Mouse (Mus musculus) cerebellum, postnatal 10 days (tissue): Measurements from ENCODE around the gene Colgalt1.

Experiments
- DNase-seq, 2 experiments: peaks; one replicate each; pipeline ENCODE4 v3.0.0; 2021; ENCODE audit warnings: mixed read lengths in 2 of 2

Gene Colgalt1

DNA sequence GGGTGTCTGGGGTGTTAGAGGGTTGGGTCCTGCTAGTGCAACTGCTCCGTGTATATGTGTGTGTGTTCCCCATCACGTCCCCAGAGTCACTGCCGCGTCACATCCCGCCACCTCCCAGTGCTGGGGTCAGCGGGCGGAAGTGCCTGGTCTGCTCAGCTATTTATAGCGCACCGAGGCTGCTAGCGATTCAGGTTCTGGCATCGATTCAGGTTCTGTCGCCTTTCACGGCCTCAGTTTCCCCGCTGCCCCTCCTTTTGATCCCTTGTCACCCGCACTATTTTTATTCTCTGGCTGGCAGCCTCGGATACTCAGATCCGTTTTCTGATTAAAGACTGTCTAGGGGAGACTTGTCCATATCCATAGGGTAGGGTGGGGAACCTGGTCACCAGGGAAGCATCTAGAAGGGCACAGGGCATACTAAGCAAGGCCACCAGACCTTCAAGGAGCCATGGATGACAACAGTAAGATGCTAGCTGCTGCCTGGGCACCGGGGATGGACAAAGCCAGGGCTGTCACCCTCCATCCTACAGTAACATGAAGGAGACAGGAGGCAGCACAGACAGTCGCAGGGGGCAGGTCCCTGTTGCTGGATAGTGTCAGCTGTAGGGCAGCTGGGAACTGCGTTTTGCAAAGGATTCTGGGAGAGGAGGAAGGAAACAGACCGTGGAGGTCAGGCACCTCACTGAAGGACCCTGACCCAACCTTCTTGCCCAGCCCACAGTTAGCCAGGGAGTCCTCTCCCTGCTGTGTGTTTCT is 57.6 kb downstream of the Colgalt1 start:
- DNase-seq, result peak; percentile 60 to 68

DNA sequence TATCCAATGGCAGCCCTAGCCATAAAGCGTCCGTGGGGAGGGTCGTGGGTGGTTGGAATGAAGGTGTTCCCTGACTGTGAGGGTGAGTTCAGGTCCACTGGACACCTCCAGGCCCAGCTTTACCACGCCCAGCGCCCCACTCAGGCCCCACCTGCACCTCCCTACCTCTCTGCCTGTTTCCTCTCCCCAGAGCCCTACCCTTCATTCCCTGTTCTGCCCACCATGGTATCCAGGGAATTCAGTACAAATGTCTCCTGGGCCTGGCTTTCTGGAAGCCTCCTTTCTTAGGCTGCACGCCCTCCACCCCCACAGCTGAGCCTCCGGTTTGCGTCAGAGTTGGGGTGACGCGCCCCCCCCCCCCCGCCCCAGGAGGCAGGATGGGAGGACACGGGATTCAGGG is 59.4 kb downstream of the Colgalt1 start:
- peak in 1 of 2 experiments; percentile 54 for DNase-seq

DNA sequence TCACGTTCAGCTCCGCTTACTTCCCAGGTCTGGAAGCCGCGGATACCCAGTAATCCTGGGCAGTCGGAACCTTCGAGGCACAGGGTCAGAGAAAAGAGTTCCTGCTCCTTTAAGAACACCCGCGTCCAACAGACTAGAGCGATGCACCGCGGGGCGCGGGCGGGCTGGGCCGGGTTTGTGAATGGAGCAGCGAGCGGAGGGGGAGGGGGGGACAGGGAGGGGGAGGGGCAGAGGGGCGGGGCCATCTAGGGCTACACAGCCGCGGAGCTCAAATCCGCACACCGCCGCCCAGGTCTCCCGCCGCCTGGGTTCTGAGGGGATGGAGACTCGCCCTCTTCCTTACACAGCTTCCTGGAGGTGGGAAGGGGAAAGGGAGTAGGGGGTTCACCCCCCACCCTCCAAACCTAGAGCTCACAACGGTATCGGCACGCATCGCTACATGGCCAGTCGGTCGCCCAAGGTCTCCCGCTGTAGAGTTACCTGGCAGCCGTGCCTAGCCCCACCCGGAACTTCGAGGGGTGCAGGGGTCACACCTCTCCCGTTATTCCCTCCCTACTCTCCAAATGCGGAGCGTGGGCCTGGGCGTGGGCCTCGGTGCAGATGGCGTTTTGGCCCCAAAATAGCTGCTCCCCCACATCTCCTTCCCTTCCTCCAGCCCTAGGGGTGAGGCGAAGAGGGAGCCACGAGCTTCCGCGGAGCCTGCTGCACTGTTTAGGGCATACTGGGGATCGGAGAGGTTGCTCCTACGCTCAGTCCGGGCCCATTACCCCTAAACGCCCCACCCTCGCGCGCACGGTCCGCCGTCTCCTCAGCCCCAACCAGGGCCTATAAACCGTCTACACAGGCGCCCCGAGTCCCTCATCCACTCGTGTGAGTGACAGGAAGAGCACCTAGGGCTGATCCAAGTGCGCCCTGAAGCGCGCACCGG is 60.1 kb downstream of the Colgalt1 start:
- peak; percentile 94 to 95 for DNase-seq

DNA sequence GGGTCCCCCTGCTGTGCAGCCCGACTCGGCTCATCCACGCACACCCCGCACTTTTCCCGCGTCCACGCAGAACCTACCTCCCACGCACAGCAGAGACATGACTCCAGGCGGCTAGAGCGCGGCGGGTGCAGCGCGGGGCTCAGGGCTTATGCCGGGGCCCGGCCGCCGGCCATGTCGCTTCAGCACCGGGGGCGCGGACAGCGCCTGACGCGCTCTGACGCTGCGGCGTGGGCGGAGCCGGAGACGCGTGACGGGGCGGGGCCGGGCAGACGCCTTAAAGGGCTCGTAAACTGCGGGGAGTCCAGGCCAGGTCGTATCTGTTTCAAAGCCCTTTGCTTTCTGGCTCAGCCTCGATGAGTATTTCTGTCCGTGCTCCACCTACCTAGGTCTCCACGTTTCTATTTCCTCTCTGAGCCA is 60.8 kb downstream of the Colgalt1 start, which contains the start of gene Unc13a:
TSS of gene Unc13a (minus strand) at position 209 of the 417 bp plus-strand sequence.
- DNase-seq, result peak; percentile 99

DNA sequence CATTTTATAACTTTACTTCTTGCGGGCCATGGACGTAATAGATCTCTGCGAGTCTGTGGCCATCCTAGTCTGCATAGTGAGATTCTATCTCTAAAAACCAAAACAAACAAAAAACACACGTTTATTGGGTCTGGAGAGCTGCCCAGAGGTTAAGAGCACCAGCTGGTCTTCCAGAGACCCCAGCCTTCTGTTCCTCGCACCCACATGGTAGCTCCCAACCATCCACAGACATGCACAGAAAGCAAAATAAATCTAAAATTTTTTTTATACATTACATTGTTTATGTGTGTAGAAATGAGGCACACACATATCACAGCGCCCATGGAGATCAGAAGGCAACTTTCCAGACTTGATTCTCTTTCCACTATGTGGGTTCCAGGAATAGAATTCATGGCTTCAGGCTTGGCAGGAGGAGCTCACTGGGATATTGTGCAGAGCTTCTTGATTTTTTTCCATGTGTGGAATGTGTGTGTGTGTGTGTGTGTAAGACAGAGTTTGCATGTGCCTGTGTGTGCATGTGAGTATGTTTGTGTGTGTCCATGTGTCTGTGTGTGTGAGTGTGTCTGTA is 61.5 kb downstream of the Colgalt1 start:
- peak; percentile 54 to 72 for DNase-seq

DNA sequence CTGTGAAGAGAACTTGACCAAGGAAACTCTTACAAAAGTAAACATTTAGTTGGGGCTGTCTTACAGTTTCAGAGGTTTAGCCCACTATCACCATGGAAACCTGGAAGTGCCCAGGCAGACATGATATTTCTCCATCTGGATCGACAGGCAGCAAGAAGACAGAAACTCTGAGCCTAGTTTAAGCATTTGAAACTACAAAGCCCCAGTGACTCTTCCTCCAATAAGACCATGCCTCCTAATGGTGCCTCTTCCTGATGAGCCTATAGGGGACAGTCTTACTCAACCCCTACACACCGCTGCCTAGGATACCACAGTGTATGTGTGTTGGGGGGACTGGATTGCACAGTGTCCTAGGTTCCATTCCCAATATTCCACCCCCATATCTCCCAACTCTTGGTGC is 63.3 kb downstream of the Colgalt1 start:
- no peak for DNase-seq
